Mouse (Mus musculus): ENCODE data around the gene Mecom.

DNA sequence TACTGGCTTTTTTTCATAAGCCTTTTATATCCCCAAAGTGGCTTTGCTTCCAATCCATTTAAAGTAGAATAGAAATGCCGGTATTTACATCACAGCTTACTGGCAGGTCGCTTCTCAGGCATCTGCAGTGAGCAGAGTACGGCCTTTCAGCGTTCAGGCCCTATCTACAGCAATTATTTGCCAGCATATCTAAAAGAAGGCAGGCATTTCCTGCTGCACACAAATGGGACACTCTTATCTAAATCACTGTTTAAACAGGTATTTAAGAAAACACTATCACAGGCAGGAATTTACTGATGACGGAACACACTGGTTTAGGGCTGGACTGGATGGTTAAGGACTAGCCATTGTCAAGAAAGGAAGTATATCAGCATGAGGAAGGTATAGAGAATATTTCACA lies 301.9 kb downstream of the Mecom start:
- TF ChIP-seq CTCF (IDR thresholded peaks at IDR 0.05) (no peak), EP300 (IDR thresholded peaks at IDR 0.05) (peak; percentile 88)
